Mouse (Mus musculus) mouse embryonic stem cell (cell line): ENCODE results near the gene Htr5b.

Experiments
- in situ Hi-C, 2 experiments: fragments of 300-500 bp; cut with MboI; formaldehyde crosslinking; loops; 1 replicate in 1 of 2; 3 replicates in 1 of 2; pipeline ENCODE4 v1.14.3; 2019 to 2020; ENCODE audit warnings: low sequenced_read_pairs in 2 of 2, low pct_unique_long_range_greater_than_20kb in 1 of 2, mixed read lengths in 1 of 2; ENCODE audit not compliant: unreplicated experiment in 1 of 2

The Htr5b gene

DNA sequence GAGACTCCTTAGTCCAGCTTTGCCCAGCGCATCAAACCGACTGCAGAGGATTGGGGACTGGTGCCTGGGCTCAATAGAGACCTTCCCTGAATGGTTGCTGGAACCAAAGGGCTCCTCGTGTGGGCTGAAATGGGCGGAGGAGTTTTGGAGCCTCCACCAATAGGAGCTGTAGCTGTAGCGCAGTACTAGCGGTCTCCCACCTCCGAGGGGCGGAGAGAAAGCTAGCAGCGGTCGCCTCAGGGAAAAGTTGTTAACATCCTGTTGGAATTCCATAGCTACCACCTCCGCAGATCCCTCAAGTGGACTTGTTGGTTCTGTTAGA, at the start of gene Htr5b:
TSS of gene Htr5b (minus strand) at position 67 of the 322 bp plus-strand sequence.
- in situ Hi-C loops = no loop called here

DNA sequence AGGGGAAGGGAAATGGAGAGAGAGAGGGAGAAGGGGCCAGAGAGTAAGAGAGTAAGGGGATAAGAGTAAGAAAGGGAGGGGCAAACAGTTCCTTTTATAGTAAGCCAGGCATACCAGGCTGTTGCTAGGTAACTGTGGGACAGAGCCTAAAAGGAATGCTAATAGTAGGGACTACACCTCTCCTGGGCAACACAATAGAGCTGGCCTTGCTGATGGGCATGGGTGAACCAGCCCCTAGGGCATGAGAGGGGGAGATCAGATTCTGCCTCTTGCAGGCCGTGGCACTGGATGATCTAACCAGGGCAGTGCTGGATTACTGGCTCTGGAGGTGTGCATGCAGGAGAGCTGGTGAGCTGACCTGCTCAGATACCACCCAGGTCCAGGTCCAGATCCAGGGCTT, 49.2 kb upstream of the Htr5b start:
- in situ Hi-C loops = no loop called here

DNA sequence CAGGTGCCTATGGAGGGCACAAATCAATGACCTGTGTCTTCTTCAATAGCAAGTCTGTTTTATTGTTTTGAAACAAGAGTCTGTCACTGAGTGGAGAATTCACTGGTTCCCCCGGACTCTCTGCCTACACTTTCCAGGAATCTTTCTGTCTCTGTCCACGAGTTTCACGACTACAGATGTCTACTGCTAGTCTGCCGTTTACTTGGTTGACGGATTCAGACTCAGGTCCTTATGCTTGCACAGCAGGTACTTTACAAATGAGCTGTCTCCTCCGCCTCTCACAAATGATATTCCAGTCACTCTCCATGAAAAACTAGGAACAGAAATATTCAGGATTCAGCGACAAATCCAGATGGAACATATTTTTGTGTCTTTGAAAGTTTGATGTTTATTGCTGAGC, 42.3 kb upstream of the Htr5b start:
- in situ Hi-C loops = no loop called here

DNA sequence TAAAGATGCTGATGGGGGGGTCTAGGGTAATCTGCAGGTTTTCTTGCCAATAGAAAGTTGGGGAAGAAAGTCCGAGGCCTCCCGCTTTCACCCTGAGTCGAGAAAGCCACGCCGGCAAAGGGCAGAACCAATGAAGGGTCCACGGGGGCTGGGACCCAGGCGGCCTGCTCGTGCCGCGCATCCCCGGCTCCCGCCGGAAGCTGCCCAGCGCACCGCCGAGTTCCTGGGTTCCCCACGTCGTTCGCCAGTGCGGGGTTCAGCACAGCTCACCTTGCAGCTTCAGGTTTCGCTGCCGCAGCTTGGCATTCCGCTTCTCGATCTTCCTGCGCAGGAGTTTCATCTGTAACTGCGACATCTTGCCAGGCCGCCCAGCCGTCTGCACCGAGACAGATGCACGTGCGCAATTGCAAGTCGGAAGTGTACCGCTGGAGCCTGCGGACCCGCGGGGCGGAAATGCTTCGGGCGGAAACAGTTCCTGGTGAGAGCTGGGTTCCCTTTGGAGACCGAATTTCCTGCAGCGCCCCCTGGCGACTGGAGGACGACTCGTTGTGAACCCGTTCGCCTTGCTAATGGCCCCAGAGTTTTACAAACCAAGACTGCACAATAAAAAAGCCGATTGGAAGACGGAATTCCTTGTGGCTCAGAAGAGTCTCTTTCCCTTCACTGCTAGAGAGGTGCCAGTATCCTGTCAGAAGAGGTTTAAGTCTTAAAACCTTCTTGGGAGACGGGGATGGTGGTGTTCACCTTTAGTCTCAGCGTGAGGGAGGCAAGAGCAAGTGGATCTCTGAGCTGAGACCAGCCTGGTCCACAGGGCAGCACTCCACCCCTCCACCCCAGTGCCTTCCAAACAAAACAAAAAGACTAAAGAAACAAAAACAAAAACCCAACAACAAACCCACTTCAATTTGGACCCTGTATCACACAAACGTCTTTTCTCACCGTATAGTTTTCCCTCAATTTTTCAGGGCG, 39.5 kb upstream of the Htr5b start, which contains the start of gene Ddx18:
TSS of gene Ddx18 (minus strand) at position 469 of the 969 bp plus-strand sequence.
- in situ Hi-C loops = no loop called here

DNA sequence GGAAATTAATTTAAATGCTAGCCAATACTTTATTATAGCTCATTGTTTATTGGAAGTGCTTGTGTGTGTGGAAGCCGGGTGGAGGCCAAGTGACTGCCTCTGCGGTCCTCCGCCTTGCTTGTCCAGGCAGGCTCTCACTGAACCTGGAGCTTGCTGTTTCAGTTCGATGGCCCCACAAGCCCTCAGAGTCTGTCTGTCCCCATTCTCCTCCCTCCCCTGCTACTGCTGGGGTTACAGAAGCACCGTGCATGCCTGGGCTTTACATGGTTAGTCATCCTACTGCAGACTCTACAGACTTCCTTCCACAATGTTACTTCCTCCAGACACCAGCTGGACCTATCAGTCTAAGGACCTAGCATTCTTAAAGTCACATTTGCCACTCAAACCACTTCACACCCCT, 29.6 kb upstream of the Htr5b start:
- in situ Hi-C loops = no loop called here

DNA sequence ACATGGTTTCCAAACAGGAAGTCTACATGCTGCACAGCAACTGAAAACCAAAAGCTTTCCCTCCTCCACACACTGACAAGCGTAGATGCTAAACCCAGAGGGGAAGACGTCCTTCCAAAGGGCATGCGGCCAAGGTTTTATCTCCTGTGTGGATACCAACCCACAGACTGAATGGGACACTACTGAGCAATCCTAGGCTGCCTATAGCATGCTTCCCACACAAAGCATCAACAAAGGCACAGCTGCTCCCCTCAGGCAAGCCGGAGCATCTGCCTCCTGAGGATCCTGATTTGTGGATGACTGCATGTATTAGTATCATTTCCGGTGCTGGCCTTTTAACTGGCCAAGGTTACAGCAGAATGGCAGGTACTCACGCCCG, 23.2 kb upstream of the Htr5b start:
- in situ Hi-C loops = no loop called here

DNA sequence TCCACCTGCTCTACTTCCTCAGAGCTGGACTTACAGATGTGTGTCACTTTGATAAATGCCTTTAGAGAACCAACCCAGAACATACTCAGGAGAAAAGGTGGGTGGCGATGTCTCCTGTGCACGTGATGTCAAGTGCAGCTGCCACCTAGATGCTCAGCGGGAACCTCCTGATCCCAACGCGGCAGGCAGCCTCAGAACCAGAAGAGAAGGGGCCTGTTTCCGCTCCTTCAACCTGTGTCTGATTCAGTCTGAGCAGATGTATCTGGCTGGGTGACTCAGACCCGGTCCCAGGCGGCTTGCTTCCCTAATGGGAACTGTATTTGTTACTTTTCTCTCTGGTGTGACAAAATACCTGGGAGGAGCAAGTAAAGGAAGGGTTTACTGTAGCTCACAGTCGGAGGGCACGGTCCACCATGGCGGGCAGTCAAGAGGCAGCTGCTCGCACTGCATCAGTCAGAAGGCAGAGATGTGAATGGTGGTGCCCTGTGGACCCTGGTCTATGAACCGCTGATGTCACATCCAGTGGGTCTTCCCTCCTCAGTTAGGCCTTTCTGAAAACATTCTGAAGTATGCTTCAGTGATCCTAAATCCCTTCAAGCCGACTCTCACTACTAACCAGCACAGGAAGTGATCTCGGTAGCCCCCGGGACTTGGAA, 22.7 kb upstream of the Htr5b start:
- in situ Hi-C loops = no loop called here

DNA sequence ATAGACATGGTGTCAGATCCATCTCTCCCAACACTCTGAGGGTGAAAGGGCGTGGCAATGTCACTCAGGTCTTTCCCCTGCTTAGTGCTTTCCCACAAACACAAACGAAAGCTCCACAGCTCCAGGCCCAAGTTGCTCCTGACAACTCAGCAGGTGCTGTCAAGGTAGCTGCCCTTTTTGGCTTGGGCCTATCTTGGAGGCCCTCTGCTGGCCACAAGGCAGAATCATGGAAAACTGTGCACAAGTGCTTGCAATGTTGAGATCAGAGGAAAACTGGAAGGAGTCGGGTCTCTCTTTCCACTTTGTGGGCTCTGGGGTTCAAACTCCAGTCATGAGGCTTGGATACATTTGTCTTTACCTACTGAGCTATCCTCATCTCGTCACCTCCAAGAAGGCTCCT, 21.2 kb upstream of the Htr5b start:
- in situ Hi-C loops = no loop called here

DNA sequence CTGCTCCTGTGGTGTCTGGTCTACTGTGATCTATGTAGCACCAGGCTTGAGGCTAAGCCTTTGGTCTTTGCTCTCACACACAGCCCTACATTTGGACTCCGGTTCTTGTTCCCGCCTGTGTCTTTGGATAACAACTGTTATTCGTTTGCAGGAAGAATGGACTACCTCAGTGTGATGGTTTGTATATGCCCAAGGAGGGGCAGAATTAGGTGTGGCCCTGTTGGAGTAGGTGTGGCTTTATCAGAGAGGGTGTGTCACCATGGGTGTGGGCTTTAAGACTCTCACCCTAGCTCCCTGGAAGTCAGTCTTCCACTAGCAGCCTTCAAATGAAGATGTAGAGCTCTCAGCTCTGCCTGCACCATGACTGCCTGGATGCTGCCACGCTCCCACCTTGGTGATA, 20.4 kb upstream of the Htr5b start:
- in situ Hi-C loops = no loop called here

DNA sequence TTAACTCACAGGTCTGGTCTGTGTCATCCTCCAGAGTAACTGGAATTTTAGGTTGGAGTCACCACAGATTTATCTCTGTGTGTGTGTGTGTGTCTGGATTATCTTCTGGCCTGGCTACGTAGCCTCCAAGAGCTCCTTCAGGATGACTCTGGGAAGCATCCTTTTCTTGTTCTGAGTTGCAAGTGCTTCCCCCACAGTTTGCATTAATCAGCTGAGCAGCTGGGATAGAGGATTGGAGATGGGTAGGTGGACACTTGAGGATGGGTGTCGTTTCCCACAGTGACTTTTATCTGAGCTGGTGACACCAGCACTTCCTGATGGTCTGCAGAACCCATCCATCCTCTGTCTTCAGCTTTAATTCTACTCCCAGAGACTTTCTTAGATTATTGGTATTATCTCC, 18.6 kb upstream of the Htr5b start:
- in situ Hi-C loops = no loop called here

DNA sequence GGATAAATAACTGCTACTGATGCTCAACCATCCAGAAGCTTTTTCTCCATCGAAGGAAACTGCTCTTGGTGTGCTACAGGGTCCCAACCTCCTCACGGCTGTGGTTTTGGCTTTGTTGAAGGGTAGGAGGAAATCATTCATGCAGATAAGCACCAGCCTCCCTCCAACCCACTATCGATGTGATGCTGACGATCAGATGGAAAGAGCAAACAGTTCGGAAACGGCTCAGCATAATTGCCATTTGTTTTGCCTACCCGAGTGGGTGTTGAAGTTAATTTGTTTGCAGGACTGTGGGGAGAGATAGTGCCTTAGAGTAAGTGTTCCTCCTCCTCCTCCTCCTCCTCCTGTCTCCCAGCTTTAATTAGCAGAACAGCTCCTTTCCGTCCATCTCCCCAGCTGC, 12.1 kb upstream of the Htr5b start:
- in situ Hi-C loops = no loop called here

DNA sequence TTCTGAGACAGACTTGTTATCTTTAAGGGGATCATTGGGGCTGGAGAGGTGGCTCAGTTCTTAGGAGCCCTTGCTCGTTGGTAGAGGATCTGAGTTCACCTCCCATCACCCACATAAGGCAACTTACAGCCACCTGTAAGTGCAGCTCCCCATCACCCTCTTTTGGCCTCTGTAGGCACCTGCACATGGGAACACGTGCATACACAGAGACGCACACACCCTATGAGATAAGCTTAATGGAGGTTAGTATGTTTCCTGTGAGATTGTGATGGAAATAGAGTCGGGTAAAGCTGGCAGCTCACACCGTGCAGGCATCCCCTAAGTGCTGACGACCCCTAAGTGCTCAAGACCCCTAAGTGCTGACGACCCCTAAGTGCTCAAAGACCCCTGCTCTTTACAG, 3.2 kb upstream of the Htr5b start:
- in situ Hi-C loops = no loop called here

DNA sequence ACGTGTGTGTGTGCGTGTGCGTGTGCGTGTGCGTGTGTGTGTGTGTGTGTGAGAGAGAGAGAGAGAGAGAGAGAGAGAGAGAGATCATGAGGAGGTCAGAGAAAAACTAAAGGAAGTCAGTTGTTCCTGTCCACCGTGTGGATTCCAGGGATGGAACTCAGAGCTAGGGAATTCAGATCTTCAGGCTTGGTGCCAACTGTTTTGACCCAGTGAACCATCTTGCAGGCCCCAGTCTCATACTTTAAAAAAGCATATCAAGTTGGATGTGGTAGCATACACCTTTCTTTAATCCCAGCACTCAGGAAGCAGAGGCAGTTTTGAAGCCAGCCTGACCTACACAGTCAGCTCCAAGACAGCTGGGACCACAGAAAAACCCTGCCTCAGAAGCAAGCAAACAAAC, 1.0 kb upstream of the Htr5b start:
- in situ Hi-C loops = no loop called here

DNA sequence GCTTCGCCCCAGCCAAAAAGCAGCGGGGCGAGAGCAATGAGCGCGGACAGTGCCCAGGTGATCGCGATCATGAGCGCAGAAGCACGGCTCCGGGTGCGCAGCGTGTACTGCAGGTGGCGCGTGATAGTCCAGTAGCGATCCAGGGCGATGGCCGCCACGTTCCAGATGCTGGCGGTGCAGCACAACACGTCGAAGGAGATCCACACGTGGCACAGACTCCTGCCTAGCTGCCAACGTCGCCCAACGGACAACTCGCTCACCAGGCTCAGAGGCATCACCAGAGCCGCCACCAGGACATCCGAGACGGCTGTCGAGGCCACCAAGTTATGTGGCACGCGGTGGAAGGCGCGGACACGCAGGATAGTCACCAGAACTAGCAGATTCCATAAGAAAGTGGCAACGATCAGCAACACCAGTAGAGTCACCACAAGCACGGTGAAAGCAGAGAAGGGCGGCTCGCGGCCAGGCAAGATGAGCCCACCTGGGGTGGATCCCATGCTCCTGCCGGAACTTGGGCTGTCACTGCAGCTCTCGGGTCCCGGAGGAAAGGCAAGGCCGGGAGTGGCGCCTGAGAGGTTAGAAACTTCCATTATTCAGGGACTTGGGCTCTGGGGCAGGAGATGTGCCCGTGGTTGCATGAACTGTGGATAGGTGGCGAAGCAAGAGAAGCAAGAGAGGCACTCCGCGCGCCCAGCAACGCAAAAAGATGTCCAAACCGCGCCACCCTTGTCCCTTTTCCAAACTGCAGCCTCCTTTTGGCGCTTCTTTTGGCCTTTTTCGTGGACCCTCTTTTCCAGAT, 466 bp downstream of the Htr5b start:
- in situ Hi-C loops = no loop called here

DNA sequence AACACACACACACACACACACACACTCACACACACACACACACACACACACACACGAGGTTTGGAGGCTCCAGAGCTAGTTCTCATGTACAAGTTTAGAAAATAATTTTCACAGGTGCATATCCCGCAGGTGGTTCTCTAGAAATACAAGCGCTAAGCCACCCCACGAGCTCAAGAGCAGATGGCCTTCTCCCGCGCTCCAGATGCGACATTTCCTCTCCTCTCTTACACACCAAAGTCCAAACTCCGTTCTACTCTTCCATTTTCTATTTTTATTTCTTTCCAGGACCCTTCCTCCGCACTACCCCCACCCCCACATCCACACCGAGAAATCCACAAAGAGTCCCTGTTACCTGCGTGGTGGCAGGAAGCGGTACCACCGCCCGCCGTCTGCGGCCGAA, 1.2 kb downstream of the Htr5b start:
- in situ Hi-C loops = no loop called here

DNA sequence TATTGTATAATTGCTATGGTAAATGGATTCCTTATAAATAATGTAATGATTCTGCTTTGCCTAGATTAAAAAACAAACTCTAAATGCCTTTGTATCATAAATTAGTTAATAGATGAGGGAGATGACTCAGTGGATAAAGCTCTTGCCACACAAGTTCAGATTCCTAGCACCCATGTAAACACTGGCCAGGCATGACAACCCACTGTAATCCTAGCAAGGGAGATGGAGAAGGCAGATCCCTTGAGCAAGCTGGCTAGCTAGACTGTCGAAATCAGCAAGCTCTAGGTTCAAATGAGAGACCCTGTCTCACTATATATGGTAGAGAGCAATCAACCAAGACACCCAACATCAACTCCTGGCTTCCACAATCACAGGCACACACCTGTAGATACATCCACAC, 9.7 kb downstream of the Htr5b start:
- in situ Hi-C loops = no loop called here

DNA sequence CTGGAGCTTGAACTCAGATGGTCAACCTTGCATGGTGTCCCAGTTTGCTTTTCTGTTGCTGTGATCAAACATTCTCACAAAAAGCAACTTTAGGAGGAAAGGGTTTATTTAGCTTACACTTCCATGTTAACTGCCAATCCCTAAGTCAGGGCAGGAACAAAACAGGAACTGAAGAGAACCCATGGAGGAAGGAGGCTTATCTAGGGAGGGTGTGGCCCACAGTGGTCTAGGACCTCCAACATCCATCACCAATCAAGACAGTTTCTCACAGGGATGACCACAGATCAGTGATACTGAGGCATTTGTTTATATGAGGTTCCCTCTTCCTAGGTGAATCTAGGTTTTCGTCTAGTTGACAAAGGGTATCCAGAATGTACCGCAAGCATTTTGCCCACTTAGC, 16.3 kb downstream of the Htr5b start:
- in situ Hi-C loops = no loop called here

DNA sequence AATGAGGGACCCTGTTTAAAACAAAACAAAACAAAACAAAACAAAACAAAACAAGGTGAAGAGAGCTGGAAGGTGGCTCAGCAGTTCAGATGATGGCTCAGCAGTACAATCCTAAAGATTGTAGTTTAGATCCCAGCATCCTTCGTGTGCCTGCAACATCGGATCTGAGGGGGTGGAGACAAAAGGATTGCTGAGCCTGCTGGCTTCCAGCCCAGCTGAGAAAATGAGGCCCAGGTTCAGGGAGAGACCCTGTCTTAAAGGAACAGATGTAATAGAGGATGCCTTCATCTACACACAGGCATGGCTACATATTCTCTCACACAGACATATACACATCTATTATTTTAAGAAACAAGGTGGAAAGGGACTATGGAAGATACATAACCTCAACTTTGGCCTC, 17.1 kb downstream of the Htr5b start:
- in situ Hi-C loops = no loop called here

DNA sequence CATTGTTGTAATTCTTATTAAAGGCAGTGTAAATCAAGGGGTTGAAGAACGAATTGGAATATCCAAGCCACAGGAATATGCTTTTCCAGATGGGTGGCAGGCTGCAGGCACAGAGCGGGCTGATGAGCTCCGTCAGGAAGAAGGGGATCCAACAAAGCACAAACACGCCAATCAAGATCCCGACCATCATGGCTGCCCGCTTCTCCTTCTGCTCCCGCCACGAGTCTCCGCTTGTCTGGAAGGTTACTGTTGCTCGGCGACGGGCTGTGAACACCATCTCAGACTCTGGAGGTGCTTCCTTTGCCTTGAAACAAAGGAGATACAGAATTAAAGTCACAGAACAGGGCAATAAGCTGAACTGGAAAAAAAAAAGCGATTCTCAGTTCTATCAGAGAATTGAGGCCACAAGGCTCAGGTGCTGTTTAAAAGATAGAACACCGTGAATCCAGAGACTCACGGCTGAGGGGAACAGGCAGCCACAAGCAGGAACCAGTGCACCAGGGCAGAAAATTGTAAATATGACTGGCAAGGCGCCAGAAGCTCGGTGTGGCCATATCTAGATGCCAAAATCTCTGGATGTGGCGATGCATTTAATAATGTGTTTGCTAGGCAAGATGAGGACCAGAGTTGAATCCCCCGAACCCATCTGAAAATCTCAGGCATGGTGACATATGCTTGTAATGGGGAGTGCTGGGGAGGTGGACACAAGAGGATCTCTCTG, 17.7 kb downstream of the Htr5b start:
- in situ Hi-C loops = no loop called here
